Comparison of ENCODE assay signal across 19 mouse cellular contexts in the genomic region with DNA sequence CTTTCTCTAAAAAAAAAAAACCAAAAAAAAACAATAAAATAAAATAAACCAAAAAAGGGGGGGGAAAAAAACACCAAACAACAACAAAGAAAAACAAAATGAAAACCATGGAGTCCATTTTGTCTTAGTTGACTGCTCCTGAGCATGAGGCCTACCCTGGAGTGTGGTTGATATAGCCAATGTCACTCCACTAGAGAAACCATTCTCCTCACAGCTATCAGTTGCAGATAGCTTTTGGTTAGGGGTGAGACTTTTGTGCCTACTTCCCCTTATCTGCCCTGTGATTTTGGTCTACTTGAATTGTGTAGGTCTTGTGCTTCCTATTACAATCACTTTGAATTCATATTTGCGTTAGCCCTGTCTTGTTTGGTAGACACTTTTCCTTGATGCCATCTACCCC.
"Had no signal": no experiment of that assay in that cellular context is flagged by ENCODE, and none has a peak within 500 bp of the region (broad histone marks: within the 10 kb centered on the region; RNA-seq: fewer than 3 reads in every experiment).

No protein-coding gene starts in this region.

- ATAC-seq: hindbrain, postnatal 0 days; intestine, embryonic 16.5 days had no signal

- H3K4me2 ChIP-seq: heart, embryonic 13.5 days; heart, embryonic 15.5 days; hindbrain, embryonic 13.5 days; hindbrain, embryonic 15.5 days; kidney, embryonic 15.5 days; limb, embryonic 13.5 days; limb, embryonic 15.5 days had no signal

- H3K9ac ChIP-seq: heart, embryonic 13.5 days; heart, embryonic 15.5 days; hindbrain, embryonic 13.5 days; hindbrain, embryonic 15.5 days; kidney, embryonic 15.5 days; limb, embryonic 13.5 days; limb, embryonic 15.5 days had no signal

- H3K9me3 ChIP-seq: heart, embryonic 10.5 days; heart, embryonic 13.5 days; heart, embryonic 15.5 days; hindbrain, embryonic 13.5 days; hindbrain, embryonic 15.5 days; kidney, embryonic 15.5 days; limb, embryonic 13.5 days; limb, embryonic 15.5 days had no signal

- H3K27ac ChIP-seq: heart, embryonic 10.5 days; heart, embryonic 13.5 days; heart, embryonic 15.5 days; hindbrain, embryonic 13.5 days; hindbrain, embryonic 15.5 days; hindbrain, postnatal 0 days; kidney, embryonic 15.5 days; kidney, postnatal 0 days; limb, embryonic 13.5 days; limb, embryonic 15.5 days had no signal

- H3K4me3 ChIP-seq: heart, embryonic 10.5 days; heart, embryonic 13.5 days; heart, embryonic 15.5 days; hindbrain, embryonic 13.5 days; hindbrain, embryonic 15.5 days; kidney, embryonic 15.5 days; limb, embryonic 13.5 days; limb, embryonic 15.5 days had no signal

- DNase-seq: gastrocnemius, postnatal 14 days; gastrocnemius, postnatal 36 days; heart, postnatal 36 days; kidney, adult 11 months; kidney, adult 9 months; layer of hippocampus, adult 9-11 months; layer of hippocampus, postnatal 36 days; left cerebral cortex, postnatal 4 days had no signal

- H3K4me1 ChIP-seq: heart, embryonic 10.5 days; heart, embryonic 13.5 days; heart, embryonic 15.5 days; hindbrain, embryonic 13.5 days; hindbrain, embryonic 15.5 days; kidney, embryonic 15.5 days; limb, embryonic 13.5 days; limb, embryonic 15.5 days had no signal

- H3K27me3 ChIP-seq: heart, embryonic 13.5 days; heart, embryonic 15.5 days; hindbrain, embryonic 13.5 days; hindbrain, embryonic 15.5 days; kidney, embryonic 15.5 days; limb, embryonic 13.5 days; limb, embryonic 15.5 days had no signal
